Mouse (Mus musculus) ES-Bruce4 (cell line): ENCODE data around the gene Lrrc26.

Experiments used
- CTCF ChIP-seq: IDR thresholded peaks from one replicate; pipeline ENCODE4 v1.8.1; 2011; ENCODE audit warnings: low read depth, low read length
- EP300 ChIP-seq: IDR thresholded peaks from 2 replicates; pipeline ENCODE4 v1.6.1; 2011; ENCODE audit warnings: low read depth, low read length; ENCODE audit not compliant: insufficient read depth
- POLR2A ChIP-seq: IDR thresholded peaks from one replicate; pipeline ENCODE4 v1.8.1; 2011; ENCODE audit warnings: low read length; ENCODE audit not compliant: insufficient read depth

DNA sequence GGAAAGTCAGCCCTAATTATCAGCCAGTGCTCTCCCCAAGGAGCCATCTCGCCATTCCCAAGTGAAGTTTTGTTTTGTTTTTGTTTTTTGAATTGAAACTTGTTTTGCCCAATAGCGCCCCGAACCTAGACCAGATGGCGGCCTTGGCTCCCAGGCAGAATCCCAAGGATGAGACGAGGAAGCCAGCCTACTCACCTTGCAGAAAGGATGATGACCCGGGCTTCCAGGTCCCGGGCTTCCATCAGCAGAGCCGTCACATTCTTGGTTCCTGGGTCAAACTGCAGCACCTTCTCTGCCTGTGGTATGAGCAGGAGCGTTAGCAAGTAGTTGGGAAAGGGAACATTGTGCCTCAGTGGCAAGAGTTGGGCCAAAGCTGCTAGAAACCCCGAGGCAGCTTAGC is 20.5 kb downstream of the Lrrc26 start:
- TF ChIP-seq POLR2A = no peak
- no peak for TF ChIP-seq CTCF
- no peak for TF ChIP-seq EP300
